Mouse (Mus musculus): ENCODE data around the gene Shisal1. TPM values are rescaled to one million over a fixed set of nuclear protein-coding genes. Genes with fewer than 3 reads are reported as not detected.

The Shisal1 gene
- total and polyA plus RNA-seq, 3 experiments, result not detected

- no peaks in the 10 kb centered on the region for H3K79me2 ChIP-seq (replicated peaks; ENCODE audit: control insufficient read depth, extremely low read depth, insufficient read depth, poor library complexity, severe bottlenecking)
- H3K4me1 ChIP-seq (ENCODE audit: control insufficient read depth in 1 of 2, insufficient read depth in 2 of 2), result no peaks in the 10 kb centered on the region
- DNase-seq (ENCODE audit: extremely low read depth), result no peak
- peaks cover 22% of the 10 kb centered on the region for H3K9me3 ChIP-seq (replicated peaks; ENCODE audit: low read length)
- in situ Hi-C loops (cut with MboI; ENCODE audit: low pct_ligation_motif_present, low pct_unique_long_range_greater_than_20kb, low sequenced_read_pairs), result no loop called here
- TF ChIP-seq BHLHE40 (IDR thresholded peaks at IDR 0.05; ENCODE audit: low read depth, low read length), result no peak
- TF ChIP-seq ZNF384 (IDR thresholded peaks at IDR 0.05; ENCODE audit: low read depth, low read length), result no peak
- TF ChIP-seq USF2 (conservative IDR thresholded peaks at IDR 0.05; ENCODE audit: low read depth, low read length), result no peak
- no peak for TF ChIP-seq ELF1 (IDR thresholded peaks at IDR 0.05; ENCODE audit: low read depth, low read length)
- TF ChIP-seq USF1 (IDR thresholded peaks at IDR 0.05; ENCODE audit: low read depth, low read length), result no peak
- H3K9ac ChIP-seq (ENCODE audit: insufficient read depth, low read depth), result no peak overlapping the region
- H3K27ac ChIP-seq (ENCODE audit: insufficient read depth, low read depth), result no peak overlapping the region
- H3K4me2 ChIP-seq (ENCODE audit: insufficient read depth, low read depth, poor library complexity, severe bottlenecking), result no peak overlapping the region
- H3K36me3 ChIP-seq (replicated peaks in 1 of 2; ENCODE audit: control insufficient read depth in 1 of 2, insufficient read depth in 1 of 2, low read length in 1 of 2), result peaks cover 2 to 68% of the 10 kb centered on the region in 2 experiments
- no peak overlapping the region for H3K4me3 ChIP-seq (replicated peaks in 1 of 3; ENCODE audit: low read depth in 2 of 3, low read length in 2 of 3, poor library complexity in 1 of 3)
- no peaks in the 10 kb centered on the region for H3K27me3 ChIP-seq (replicated peaks)
- dilution Hi-C loops (cut with MboI; ENCODE audit: extremely low pct_ligation_motif_present, extremely low pct_unique_long_range_greater_than_20kb, low sequenced_read_pairs), result no loop called here
These were observed 94.7 kb downstream of the Shisal1 start for GRCm38 (mm10) chr15:84351915-84352844.

DNA sequence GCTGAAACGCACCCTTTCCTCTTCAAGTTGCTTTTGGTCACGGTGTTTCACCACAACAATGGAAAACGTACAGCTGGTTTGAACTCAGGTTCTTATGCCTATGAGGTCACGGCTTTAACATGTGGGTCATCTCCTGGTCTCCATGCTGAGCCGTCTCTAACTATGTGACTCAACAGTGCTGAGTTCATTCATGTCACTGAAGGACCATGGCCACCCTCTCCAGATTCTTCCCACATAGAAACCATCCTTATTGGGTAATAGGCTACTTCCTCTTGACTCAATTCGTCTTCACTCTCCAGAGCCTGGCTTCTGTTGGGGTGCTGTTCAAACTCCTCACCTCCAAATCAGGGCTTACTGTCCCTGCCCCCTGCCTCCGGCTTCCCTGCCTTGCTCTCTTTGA lies 95.6 kb downstream of the Shisal1 start:
- Histone ChIP-seq H3K27me3 (replicated peaks) (no peaks in the 10 kb centered on the region), H3K4me1 (ENCODE audit: control insufficient read depth in 1 of 2, insufficient read depth in 2 of 2) (no peaks in the 10 kb centered on the region), H3K9ac (ENCODE audit: insufficient read depth, low read depth) (no peak overlapping the region), H3K4me3 (replicated peaks in 1 of 3; ENCODE audit: low read depth in 2 of 3, low read length in 2 of 3, poor library complexity in 1 of 3) (no peak overlapping the region), H3K4me2 (ENCODE audit: insufficient read depth, low read depth, poor library complexity, severe bottlenecking) (no peak overlapping the region), H3K27ac (ENCODE audit: insufficient read depth, low read depth) (no peak overlapping the region), H3K9me3 (replicated peaks; ENCODE audit: low read length) (peaks cover 22% of the 10 kb centered on the region), H3K36me3 (replicated peaks in 1 of 2; ENCODE audit: control insufficient read depth in 1 of 2, insufficient read depth in 1 of 2, low read length in 1 of 2) (peaks cover 8 to 76% of the 10 kb centered on the region in 2 experiments), H3K79me2 (replicated peaks; ENCODE audit: control insufficient read depth, extremely low read depth, insufficient read depth, poor library complexity, severe bottlenecking) (no peaks in the 10 kb centered on the region)
- no peak for TF ChIP-seq MAFK (IDR thresholded peaks at IDR 0.05; ENCODE audit: insufficient replicate concordance, low read length)
- no peak for TF ChIP-seq IRF4 (IDR thresholded peaks at IDR 0.05; ENCODE audit: low read depth, low read length)
- TF ChIP-seq ZMIZ1 (IDR thresholded peaks at IDR 0.05; ENCODE audit: low read depth, low read length), result no peak
- no peak for TF ChIP-seq TCF12 (IDR thresholded peaks at IDR 0.05; ENCODE audit: low read depth, low read length)
- no peak for TF ChIP-seq MAX (IDR thresholded peaks at IDR 0.05; ENCODE audit: low read length)
- no peak for TF ChIP-seq CTCF (conservative IDR thresholded peaks at IDR 0.05 in 1 of 2, IDR thresholded peaks at IDR 0.05 in 1 of 2; ENCODE audit: low read depth in 2 of 2, low read length in 2 of 2)
- no peak for TF ChIP-seq GABPA (IDR thresholded peaks at IDR 0.05; ENCODE audit: insufficient replicate concordance, low read depth, low read length)
- no peak for TF ChIP-seq MYC (IDR thresholded peaks at IDR 0.05; ENCODE audit: low read depth, low read length)
- no peak for TF ChIP-seq JUN (IDR thresholded peaks at IDR 0.05; ENCODE audit: insufficient read depth, low read depth, low read length)
- TF ChIP-seq TBP (conservative IDR thresholded peaks at IDR 0.05; ENCODE audit: low read depth, low read length), result no peak
- TF ChIP-seq CHD1 (IDR thresholded peaks at IDR 0.05; ENCODE audit: low read depth, low read length), result no peak
- no peak for TF ChIP-seq BHLHE40 (IDR thresholded peaks at IDR 0.05; ENCODE audit: low read depth, low read length)
- TF ChIP-seq ETS1 (conservative IDR thresholded peaks at IDR 0.05; ENCODE audit: low read depth, low read length), result no peak
- no peak for TF ChIP-seq SMC3 (IDR thresholded peaks at IDR 0.05; ENCODE audit: low read depth, low read length)
- TF ChIP-seq USF2 (conservative IDR thresholded peaks at IDR 0.05; ENCODE audit: low read depth, low read length), result no peak
- no peak for TF ChIP-seq NELFE (IDR thresholded peaks at IDR 0.05; ENCODE audit: low read depth, low read length)
- TF ChIP-seq HCFC1 (IDR thresholded peaks at IDR 0.05; ENCODE audit: low read depth, low read length), result no peak
- in situ Hi-C loops (cut with MboI; ENCODE audit: low pct_ligation_motif_present, low pct_unique_long_range_greater_than_20kb, low sequenced_read_pairs) (no loop called here), dilution Hi-C loops (cut with MboI; ENCODE audit: extremely low pct_ligation_motif_present, extremely low pct_unique_long_range_greater_than_20kb, low sequenced_read_pairs) (no loop called here)
- DNase-seq (ENCODE audit: extremely low read depth), result no peak
